Mouse (Mus musculus) cortical plate, adult 2 months (tissue): ENCODE measurements around the gene AA986860.

Source experiments
- CTCF ChIP-seq: fragments of 200-500 bp; IDR thresholded peaks from 2 replicates; pipeline ENCODE4 v1.5.1; 2011; ENCODE audit warnings: mild to moderate bottlenecking, control low read depth, low read length; ENCODE audit not compliant: insufficient read depth; ENCODE audit errors: extremely low read depth
- POLR2A ChIP-seq: fragments of 200-500 bp; IDR thresholded peaks from 2 replicates; pipeline ENCODE4 v1.6.1; 2011; ENCODE audit warnings: mild to moderate bottlenecking, low read length, control low read depth; ENCODE audit not compliant: insufficient read depth; ENCODE audit errors: extremely low read depth

DNA sequence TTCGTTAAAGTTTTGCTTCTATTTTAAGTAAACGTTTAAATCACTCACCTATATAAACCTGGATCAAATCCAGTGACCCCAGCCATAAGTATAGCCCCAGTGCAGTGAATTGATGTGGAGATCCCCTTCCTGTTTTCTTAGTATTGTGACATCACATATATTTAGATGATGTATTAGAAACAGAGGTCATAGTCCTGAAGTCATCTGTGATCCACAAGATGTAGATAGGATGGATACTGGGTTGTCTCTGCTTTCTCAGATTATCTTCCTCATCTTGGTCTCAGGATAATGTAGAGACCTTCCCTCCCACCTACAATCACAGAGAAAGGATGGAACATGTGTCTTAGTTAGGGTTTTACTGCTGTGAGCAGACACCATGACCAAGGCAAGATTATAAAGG, 2.6 kb upstream of the AA986860 start, which contains the start of gene Pfkfb2:
- TF ChIP-seq POLR2A (no peak), CTCF (no peak)
